Mouse (Mus musculus): ENCODE measurements around the gene Ypel5.

GRCm38 (mm10) chr17:72793278-72793677 lies 43.0 kb upstream of the Ypel5 start:
- TF ChIP-seq POLR2A (IDR thresholded peaks at IDR 0.05; ENCODE audit: control insufficient read depth, extremely low read depth, insufficient read depth, low read length, poor library complexity) = no peak
- no peak for TF ChIP-seq CTCF (IDR thresholded peaks at IDR 0.05; ENCODE audit: borderline replicate concordance, control insufficient read depth, extremely low read depth, insufficient read depth, low read length, poor library complexity)
